Mouse (Mus musculus) forebrain, embryonic 15.5 days (tissue): ENCODE measurements around the gene Wdr38. TPM values are rescaled to one million over a fixed set of nuclear protein-coding genes. Genes with fewer than 3 reads are reported as not detected.

Experiments
- ATAC-seq: fragments of 200-750 bp; cut with Nextera tagmentation; replicated peaks from 2 replicates; pipeline ENCODE4 v1.8.0; 2017; ENCODE audit warnings: mild to moderate bottlenecking, moderate TSS enrichment, moderate library complexity
- H3K27ac ChIP-seq: fragments of 300-500 bp; sonication (generic); replicated peaks from 2 replicates; pipeline ENCODE4 v1.5.1; 2015; ENCODE audit warnings: mild to moderate bottlenecking, inconsistent platforms
- H3K27me3 ChIP-seq: fragments of 300-500 bp; sonication (generic); 2 replicates; pipeline ENCODE4 v1.6.1; 2015; ENCODE audit warnings: inconsistent platforms
- H3K36me3 ChIP-seq: fragments of 300-500 bp; sonication (generic); 2 replicates; pipeline ENCODE4 v1.6.1; 2015; ENCODE audit warnings: mild to moderate bottlenecking, inconsistent platforms
- H3K4me1 ChIP-seq: fragments of 300-500 bp; sonication (generic); 2 replicates; pipeline ENCODE4 v1.6.1; 2015; ENCODE audit warnings: inconsistent platforms
- H3K4me2 ChIP-seq: fragments of 300-500 bp; sonication (generic); replicated peaks from 2 replicates; pipeline ENCODE4 v1.6.1; 2015; ENCODE audit warnings: mild to moderate bottlenecking, inconsistent platforms
- H3K4me3 ChIP-seq: fragments of 300-500 bp; sonication (generic); 2 replicates; pipeline ENCODE4 v1.5.1; 2015; ENCODE audit warnings: mild to moderate bottlenecking, inconsistent platforms
- H3K9ac ChIP-seq: fragments of 300-500 bp; sonication (generic); replicated peaks from 2 replicates; pipeline ENCODE4 v1.6.1; 2015; ENCODE audit warnings: mild to moderate bottlenecking, inconsistent platforms
- H3K9me3 ChIP-seq: fragments of 300-500 bp; sonication (generic); 2 replicates; pipeline ENCODE4 v1.6.1; 2016; ENCODE audit warnings: inconsistent platforms
- WGBS: fragments of 180-500 bp; shearing (Covaris S2); methylation state at CpG from one replicate; pipeline ENCODE4 v1.1.7; 2015; ENCODE audit warnings: mixed read lengths; 5-methylcytosine and 5-hydroxymethylcytosine counted together
- polyA plus RNA-seq: library from polyadenylated mRNA; unstranded; fragments of >200 nt; fragmentation: Nextera tagmentation; extraction: Ambion mirVana; gene quantifications from 2 replicates; pipeline ENCODE4 v1.2.1, GENCODE M21; 2015

Gene Wdr38
- 1.9 and 2.0 TPM in 2 replicates for polyA plus RNA-seq

DNA sequence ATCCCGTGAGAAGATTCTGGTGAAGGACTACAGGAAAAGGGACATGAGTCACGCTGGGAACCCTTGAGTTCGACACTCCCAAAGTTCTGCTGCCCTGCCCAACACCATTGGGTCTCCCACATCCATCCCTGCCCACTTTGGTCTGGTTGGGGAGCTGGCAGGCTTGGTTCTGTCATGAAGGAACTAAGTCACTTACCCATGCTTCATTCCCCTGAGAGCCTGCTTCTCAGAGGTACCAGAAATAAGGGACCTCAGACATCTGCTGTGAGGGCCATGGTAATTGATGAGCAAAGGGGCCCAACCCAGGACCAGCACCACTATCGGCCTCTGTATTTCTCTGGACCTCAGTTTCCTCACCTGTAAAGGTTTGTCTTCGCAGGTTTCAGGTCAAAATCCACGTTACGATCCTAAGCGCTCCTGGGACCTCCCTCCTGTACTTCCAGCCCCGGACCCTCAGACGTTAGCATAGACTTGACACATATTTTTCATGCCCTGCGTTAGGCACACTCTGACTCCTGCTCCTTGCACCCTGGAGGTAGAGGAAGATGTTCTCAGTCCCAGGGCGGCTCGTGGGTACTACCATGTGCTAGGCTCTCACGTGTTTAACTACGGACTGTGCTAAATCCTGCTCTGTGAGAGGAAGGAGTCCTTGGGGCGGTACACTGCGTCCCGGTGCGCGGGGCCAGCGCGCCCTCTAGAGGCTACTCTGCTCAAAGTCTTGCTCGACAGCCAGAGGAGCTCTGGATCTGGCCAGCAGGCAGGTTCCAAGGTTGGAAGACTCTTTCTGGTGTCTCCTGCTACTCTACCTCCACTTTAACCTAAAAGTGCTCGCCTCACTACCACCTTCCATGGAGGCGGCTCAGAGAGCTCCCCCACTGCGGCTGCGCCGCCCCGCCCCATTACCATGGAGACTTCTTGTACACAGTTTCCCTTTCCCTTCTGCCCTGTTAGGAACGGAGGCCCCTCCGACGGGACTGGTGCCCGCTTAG is at the start of gene Wdr38:
Gene Wdr38, plus strand, starts transcription at position 91 of the 989 bp plus-strand sequence.
- no peaks in the 10 kb centered on the region for H3K9me3 ChIP-seq
- peaks cover 13% of the 10 kb centered on the region for H3K4me1 ChIP-seq
- peak within 1 kb of the TSS; percentile 48 for H3K4me2 ChIP-seq
- H3K27me3 ChIP-seq: no peaks in the 10 kb centered on the region
- 15% methylated on average over 33 of the region's 33 CpGs for WGBS
- peak within 1 kb of the TSS; percentile 43 for H3K4me3 ChIP-seq
- peak within 1 kb of the TSS; percentile 36 for H3K9ac ChIP-seq
- no peak within 1 kb of the TSS for H3K27ac ChIP-seq
- ATAC-seq: peak; percentile 94
- peaks cover 31% of the 10 kb centered on the region for H3K36me3 ChIP-seq

DNA sequence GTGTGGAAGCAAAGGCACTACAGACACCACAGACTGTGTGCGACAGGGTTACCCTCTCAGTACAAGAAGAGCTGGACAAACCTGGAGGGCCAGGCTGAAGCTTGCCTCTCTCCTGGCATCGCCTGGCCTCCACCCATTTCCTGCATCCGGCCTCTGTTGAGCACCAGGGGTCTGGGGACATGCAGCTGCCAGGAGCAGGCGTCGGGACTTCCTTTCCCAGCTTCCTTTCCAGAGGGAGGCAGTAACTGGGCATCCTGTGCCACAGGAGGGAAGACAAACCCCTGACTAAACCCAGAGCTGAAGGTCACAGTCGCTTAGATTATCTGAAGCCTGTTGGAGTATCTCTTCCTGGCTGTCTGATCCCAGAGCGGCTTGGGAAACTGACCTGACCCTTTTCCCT is 49.7 kb upstream of the Wdr38 start:
- 78% methylated on average over 7 of the region's 7 CpGs for WGBS
- no peak overlapping the region for H3K4me2 ChIP-seq

DNA sequence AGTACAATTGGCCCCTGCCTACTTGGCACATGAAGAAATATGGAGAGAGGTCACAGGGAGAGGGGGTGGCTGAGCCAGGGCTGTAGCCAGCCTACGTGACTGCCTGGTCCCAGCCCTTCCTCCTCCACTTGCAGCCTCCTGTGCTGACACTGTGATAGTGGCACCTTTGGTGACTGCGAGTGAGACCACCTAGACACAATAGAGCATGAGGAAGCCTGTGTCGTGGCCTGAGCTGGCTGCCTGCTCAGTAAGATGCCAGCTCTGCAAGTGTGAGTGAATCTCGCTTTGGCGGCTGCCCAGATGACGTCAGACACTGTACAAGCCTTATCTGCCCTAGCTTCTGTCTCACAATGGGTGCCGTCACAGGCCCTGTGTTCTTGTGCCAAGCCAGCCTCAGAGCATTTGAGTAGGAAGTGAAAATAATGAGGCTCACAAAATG is 47.0 kb upstream of the Wdr38 start:
- Histone ChIP-seq H3K36me3 (no peaks in the 10 kb centered on the region), H3K4me1 (peaks cover 15% of the 10 kb centered on the region), H3K4me2 (peak overlapping the region; percentile 10; the same call in 1 of the 2 replicates), H3K27me3 (no peaks in the 10 kb centered on the region), H3K9me3 (no peaks in the 10 kb centered on the region), H3K4me3 (no peak overlapping the region), H3K9ac (no peak overlapping the region), H3K27ac (peak overlapping the region; percentile 20; the same call in 1 of the 2 replicates)
- 27% methylated on average over 7 of the region's 7 CpGs for WGBS
- peak; percentile 95 for ATAC-seq

More for the DNA sequence above, 49.7 kb upstream of the Wdr38 start:
- no peak for ATAC-seq
- H3K36me3 ChIP-seq: no peaks in the 10 kb centered on the region
- no peaks in the 10 kb centered on the region for H3K27me3 ChIP-seq
- no peak overlapping the region for H3K4me3 ChIP-seq
- no peak overlapping the region for H3K27ac ChIP-seq
- peaks cover 15% of the 10 kb centered on the region for H3K4me1 ChIP-seq
- no peaks in the 10 kb centered on the region for H3K9me3 ChIP-seq
- H3K9ac ChIP-seq: no peak overlapping the region

DNA sequence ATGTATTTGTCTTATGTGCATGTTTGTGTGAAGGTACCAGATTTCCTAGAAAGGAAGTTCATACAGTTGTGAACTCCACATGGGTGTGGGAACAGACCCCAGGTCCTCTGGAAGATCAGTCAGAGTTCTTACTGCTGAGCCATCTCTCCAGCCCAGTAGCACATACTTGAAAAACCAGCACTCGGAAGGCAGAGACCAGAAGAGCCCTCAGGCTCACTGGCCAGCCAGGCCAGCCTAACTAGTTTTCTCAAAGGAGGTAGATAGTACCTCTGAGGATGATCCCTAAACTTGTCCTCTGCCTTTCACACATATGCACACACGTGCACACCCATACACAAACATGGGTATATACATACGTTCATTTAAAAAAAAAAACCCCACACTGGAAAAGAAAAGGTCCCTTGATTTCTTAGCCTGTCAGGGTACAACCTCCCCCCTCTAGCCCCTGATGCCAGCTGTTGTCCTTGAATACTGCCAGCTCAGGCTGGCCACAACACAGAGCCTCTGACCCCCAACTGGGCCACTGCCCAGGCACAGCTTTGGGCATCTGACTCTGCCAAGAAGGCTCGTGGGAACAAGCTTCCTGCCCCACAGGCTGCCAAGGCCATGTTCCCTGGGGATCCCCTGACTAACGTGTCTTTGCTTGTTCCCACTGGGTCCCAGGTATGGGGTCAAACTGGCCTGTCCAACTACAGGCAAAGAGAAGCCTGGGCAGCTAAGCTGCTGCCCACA is 44.0 kb upstream of the Wdr38 start:
- 62% methylated on average over 5 of the region's 5 CpGs for WGBS
- ATAC-seq: no peak
- peaks cover 15% of the 10 kb centered on the region for H3K4me1 ChIP-seq

DNA sequence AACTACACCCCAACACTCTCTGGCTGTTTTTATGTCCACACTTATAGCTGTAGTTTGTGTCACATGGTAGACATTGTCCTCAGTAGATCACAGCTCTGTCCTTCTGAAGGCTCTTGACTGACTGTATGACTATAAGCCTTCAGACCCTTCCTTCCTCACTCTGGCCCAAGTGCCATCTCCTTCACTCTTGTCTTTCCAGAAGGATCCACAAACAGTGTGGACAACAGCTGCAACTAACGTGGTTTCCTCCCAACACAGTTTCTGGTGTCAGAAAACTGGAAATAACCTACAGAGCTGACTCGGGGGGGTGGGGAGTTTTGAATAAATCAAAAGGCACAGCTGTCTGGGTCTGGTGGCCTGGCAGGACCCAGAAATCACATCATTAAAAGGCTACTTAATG is 41.2 kb upstream of the Wdr38 start:
- peaks cover 4% of the 10 kb centered on the region for H3K4me1 ChIP-seq
- WGBS: 74% methylated on average over 2 of the region's 2 CpGs
- H3K9ac ChIP-seq: no peak overlapping the region
- H3K9me3 ChIP-seq: no peaks in the 10 kb centered on the region
- H3K27ac ChIP-seq: no peak overlapping the region
- H3K4me2 ChIP-seq: no peak overlapping the region
- no peaks in the 10 kb centered on the region for H3K36me3 ChIP-seq
- ATAC-seq: no peak
- H3K27me3 ChIP-seq: no peaks in the 10 kb centered on the region
- no peak overlapping the region for H3K4me3 ChIP-seq

More for the DNA sequence above, 44.0 kb upstream of the Wdr38 start:
- no peaks in the 10 kb centered on the region for H3K27me3 ChIP-seq
- no peaks in the 10 kb centered on the region for H3K36me3 ChIP-seq
- no peak overlapping the region for H3K4me3 ChIP-seq
- no peaks in the 10 kb centered on the region for H3K9me3 ChIP-seq
- no peak overlapping the region for H3K27ac ChIP-seq
- no peak overlapping the region for H3K9ac ChIP-seq
- no peak overlapping the region for H3K4me2 ChIP-seq

DNA sequence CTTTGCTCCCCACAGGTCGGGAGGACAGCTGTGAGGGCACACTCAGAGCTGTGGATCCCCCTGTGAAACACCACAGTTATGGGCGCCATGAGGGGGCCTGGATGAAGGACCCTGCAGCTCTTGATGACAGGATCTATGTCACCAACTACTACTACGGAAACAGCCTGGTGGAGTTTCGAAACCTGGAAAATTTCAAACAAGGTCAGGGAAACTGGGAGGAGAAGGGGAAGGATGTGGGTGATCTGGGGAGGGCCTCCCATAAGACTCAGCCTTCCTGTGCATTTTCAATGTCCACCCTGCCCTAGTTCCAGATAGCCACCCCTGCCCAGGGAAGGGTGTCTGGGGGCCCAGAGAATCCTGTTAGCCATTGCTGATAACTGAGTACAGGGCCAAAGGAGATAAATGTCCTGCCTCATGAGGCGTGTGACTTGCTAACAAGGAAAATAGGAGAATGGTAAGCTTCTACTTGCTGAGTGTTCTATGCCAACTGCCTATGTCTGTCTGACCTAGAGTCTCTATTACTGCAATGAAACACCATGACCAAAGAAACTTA is 39.5 kb upstream of the Wdr38 start:
- Histone ChIP-seq H3K4me3 (no peak overlapping the region), H3K27me3 (no peaks in the 10 kb centered on the region), H3K9ac (no peak overlapping the region), H3K36me3 (no peaks in the 10 kb centered on the region), H3K4me2 (no peak overlapping the region), H3K4me1 (no peaks in the 10 kb centered on the region), H3K9me3 (no peaks in the 10 kb centered on the region), H3K27ac (no peak overlapping the region)
- no peak for ATAC-seq
- 92% methylated on average over 5 of the region's 5 CpGs for WGBS

DNA sequence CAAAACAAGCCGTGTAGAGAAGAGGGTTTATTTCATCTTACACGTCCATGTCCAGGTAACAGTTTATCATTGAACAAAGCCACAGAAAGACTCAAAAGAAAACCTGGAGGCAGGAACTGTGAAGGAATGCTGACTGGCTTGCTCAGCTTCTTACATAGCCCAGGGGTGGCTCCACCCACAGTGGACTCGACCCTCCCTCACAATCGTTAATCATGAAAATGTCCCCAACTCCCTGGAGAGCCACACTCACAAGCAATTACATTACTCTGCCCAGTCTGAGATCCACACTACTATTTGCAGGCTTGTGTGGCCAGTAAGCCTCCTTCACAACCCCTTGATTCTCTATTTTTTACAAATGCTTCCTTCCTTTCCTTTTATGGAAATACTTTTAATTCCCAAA is 33.1 kb upstream of the Wdr38 start:
- H3K9ac ChIP-seq: no peak overlapping the region
- no peak overlapping the region for H3K4me3 ChIP-seq
- no peak overlapping the region for H3K4me2 ChIP-seq
- no peak for ATAC-seq
- H3K9me3 ChIP-seq: no peaks in the 10 kb centered on the region
- H3K36me3 ChIP-seq: no peaks in the 10 kb centered on the region
- no peak overlapping the region for H3K27ac ChIP-seq
- no peaks in the 10 kb centered on the region for H3K27me3 ChIP-seq
- H3K4me1 ChIP-seq: no peaks in the 10 kb centered on the region
- 55% methylated on average over 4 of the region's 4 CpGs for WGBS

DNA sequence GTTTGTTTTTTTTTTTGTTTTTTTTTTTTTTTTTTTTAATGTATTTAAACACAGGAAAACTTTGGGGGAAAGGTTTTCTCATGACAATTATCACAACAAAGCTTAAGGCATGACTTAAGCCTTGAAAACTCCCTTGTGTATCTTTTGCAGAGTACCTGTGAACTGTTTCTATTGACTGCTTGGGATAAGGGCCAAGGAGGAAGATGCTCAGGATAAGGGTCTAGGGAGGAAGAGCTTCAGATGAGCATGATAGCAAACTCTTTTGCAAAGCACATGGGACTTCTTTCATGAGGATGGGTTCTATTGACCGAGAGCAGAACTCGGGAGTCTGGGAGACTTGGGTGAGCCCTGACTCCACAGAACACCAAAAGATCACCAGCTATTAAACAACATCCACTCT is 27.6 kb upstream of the Wdr38 start:
- H3K36me3 ChIP-seq: no peaks in the 10 kb centered on the region
- H3K4me2 ChIP-seq: no peak overlapping the region
- no peak overlapping the region for H3K27ac ChIP-seq
- no peaks in the 10 kb centered on the region for H3K9me3 ChIP-seq
- H3K4me1 ChIP-seq: no peaks in the 10 kb centered on the region
- H3K27me3 ChIP-seq: no peaks in the 10 kb centered on the region
- H3K4me3 ChIP-seq: no peak overlapping the region
- no peak overlapping the region for H3K9ac ChIP-seq
- WGBS: 93% methylated on average over 2 of the region's 2 CpGs
- ATAC-seq: no peak

DNA sequence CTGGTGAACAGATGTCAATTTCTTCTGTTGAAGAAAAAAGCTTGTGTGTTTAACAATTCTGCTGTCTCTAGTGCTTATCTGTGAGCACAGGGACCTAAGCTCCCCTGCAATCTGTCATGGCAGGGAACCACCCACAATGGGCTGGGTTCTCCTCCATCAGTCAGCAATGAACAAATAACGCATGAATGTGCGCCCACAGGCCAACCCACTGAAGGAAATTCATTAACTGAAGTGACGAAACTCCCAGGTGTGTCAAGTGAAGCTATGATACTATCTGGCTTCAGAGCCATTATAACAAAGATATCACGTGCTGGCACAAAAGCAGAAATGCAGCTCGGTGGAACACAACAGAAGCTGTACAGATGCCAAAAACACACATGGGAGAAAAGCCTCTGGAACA is 27.2 kb upstream of the Wdr38 start:
- H3K4me3 ChIP-seq: no peak overlapping the region
- H3K4me2 ChIP-seq: no peak overlapping the region
- no peak overlapping the region for H3K27ac ChIP-seq
- H3K9ac ChIP-seq: no peak overlapping the region
- ATAC-seq: no peak
- no peaks in the 10 kb centered on the region for H3K27me3 ChIP-seq
- no peaks in the 10 kb centered on the region for H3K9me3 ChIP-seq
- no peaks in the 10 kb centered on the region for H3K36me3 ChIP-seq
- H3K4me1 ChIP-seq: no peaks in the 10 kb centered on the region
- 86% methylated on average over 5 of the region's 5 CpGs for WGBS

DNA sequence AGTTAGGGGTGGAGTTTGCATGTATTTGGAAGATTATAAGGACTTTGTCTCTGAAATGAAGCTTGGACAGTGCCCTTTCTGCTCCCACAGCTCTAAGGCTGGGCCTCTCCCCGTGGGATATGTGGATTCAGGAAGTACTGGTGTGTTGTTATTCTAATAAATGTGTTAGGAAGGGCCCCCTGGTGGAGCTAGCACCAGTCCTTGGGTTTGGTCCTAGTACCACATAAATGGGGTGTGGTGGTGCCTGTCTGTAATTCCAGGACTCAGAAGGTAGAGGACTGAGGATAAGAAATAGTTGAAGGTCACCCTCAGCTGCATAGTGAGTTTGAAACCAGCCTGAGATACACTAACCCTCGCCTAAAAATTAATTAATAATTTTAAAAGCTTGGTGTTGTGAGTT is 24.1 kb upstream of the Wdr38 start:
- no peak for ATAC-seq
- Histone ChIP-seq H3K9me3 (no peaks in the 10 kb centered on the region), H3K4me3 (no peak overlapping the region), H3K4me1 (no peaks in the 10 kb centered on the region), H3K9ac (no peak overlapping the region), H3K4me2 (no peak overlapping the region), H3K27me3 (no peaks in the 10 kb centered on the region), H3K36me3 (no peaks in the 10 kb centered on the region), H3K27ac (no peak overlapping the region)
- 52% methylated on average over 2 of the region's 2 CpGs for WGBS

DNA sequence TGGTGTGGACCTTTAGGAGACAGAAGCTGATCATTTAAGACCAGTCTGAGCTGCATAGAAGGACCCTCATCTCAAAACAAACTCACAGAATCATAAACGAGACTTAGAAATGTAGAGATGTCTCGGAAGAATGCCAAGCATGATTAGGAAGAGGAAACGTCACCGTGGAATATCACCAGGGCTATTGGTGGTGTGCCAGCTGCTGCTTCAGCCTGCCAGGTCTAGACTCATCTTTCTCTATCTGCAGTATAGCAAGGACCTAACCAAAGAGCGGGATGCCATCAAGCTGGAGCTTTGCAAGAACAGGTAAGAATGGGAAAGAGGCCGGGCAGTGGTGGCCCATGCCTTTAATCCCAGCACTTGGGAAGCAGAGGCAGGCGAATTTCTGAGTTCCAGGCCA is 23.6 kb upstream of the Wdr38 start:
- Histone ChIP-seq H3K36me3 (no peaks in the 10 kb centered on the region), H3K9ac (no peak overlapping the region), H3K4me1 (no peaks in the 10 kb centered on the region), H3K27me3 (no peaks in the 10 kb centered on the region), H3K27ac (no peak overlapping the region), H3K4me2 (no peak overlapping the region), H3K4me3 (no peak overlapping the region), H3K9me3 (no peaks in the 10 kb centered on the region)
- ATAC-seq: no peak
- WGBS: 72% methylated on average over 7 of the region's 7 CpGs

DNA sequence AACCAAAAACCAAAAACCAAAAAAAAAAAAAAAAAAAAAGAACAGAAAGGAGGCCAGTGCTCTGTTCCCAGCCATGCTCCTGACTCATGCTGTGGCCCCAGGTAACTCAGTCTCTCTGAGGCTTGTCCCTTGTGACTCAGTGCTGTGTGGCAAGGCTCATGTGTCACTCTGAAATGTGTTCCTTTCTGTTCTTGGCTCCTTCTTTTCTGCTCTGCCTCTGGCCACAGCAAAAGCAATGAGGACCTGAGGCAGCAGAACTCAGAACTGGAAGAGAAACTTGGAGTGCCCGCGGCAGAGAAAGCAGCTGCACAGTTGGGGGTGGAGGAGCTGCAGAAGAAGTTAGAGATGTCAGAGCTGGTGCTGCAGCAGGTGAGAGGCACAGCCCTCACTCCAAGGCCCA is 23.1 kb upstream of the Wdr38 start:
- WGBS: 55% methylated on average over 2 of the region's 2 CpGs
- Histone ChIP-seq H3K4me2 (no peak overlapping the region), H3K4me1 (no peaks in the 10 kb centered on the region), H3K9me3 (no peaks in the 10 kb centered on the region), H3K27me3 (no peaks in the 10 kb centered on the region), H3K9ac (no peak overlapping the region), H3K4me3 (no peak overlapping the region), H3K36me3 (no peaks in the 10 kb centered on the region), H3K27ac (no peak overlapping the region)
- no peak for ATAC-seq
